Mouse (Mus musculus): ENCODE measurements at regions not wholly inside any gene's neighbourhood (a gene's known extent, or its start where the extent isn't known, plus 50 kb on each side); places are given as distances from the start of the nearest gene placed in this dataset.
A peak's percentile ranks its signal among the peaks of the same experiment; 100 is the strongest.

GRCm38 (mm10) chr7:31208237-31209054, 52.8 kb upstream of the Gramd1a start:
- TF ChIP-seq POU5F1 (IDR thresholded peaks at IDR 0.05; ENCODE audit: borderline replicate concordance, low read length) (no peak), CTCF (conservative IDR thresholded peaks at IDR 0.05; ENCODE audit: low read length) (no peak), NANOG (IDR thresholded peaks at IDR 0.05; ENCODE audit: borderline replicate concordance, low read length) (no peak)
- H3K4me3 ChIP-seq (replicated peaks; ENCODE audit: low read length), result peak overlapping the region; percentile 83
- peaks cover 13% of the 10 kb centered on the region; the same call in 1 of the 2 replicates for H3K36me3 ChIP-seq (ENCODE audit: insufficient read depth, low read length)
- no peaks in the 10 kb centered on the region for H3K27me3 ChIP-seq (ENCODE audit: insufficient read depth, low read length)
- H3K4me1 ChIP-seq (replicated peaks; ENCODE audit: low read depth, low read length), result peaks cover 6% of the 10 kb centered on the region
- H3K9me3 ChIP-seq (ENCODE audit: low read length), result peaks cover 42% of the 10 kb centered on the region

GRCm38 (mm10) chr7:31207563-31208236, 52.0 kb upstream of the Gramd1a start:
- peak overlapping the region; percentile 83 for H3K4me3 ChIP-seq (replicated peaks; ENCODE audit: low read length)
- TF ChIP-seq POU5F1 (IDR thresholded peaks at IDR 0.05; ENCODE audit: borderline replicate concordance, low read length), result no peak
- no peak for TF ChIP-seq NANOG (IDR thresholded peaks at IDR 0.05; ENCODE audit: borderline replicate concordance, low read length)
- no peak for TF ChIP-seq CTCF (conservative IDR thresholded peaks at IDR 0.05; ENCODE audit: low read length)
- no peaks in the 10 kb centered on the region for H3K27me3 ChIP-seq (ENCODE audit: insufficient read depth, low read length)
- H3K4me1 ChIP-seq (replicated peaks; ENCODE audit: low read depth, low read length), result peaks cover 6% of the 10 kb centered on the region
- H3K9me3 ChIP-seq (ENCODE audit: low read length), result peaks cover 35% of the 10 kb centered on the region
- peaks cover 10% of the 10 kb centered on the region; the same call in 1 of the 2 replicates for H3K36me3 ChIP-seq (ENCODE audit: insufficient read depth, low read length)

Measured in E14TG2a.4 (cell line).